Mouse (Mus musculus): ENCODE measurements around the gene Oxsm.

DNA sequence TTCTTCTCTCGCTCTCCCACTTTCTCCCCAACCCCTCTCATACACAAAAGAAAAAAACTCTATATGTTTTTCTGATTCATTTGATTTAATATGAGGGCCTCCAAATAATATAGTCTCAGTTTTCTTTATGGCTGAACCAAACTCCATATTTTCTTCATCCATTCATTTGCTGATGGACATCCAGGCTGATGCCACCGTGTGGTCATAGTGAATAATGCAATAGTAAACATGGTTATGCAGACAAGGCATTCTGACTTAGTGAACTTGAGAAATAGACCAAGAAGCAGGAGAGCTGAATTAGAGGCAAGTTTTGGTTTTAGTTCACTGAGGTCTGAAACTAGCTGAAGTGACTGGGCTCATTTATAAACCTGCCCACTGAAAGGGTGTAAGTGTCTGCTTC, 30.6 kb downstream of the Oxsm start:
- TF ChIP-seq CTCF (IDR thresholded peaks at IDR 0.05; ENCODE audit: insufficient read depth, low read depth, low read length) (no peak), POLR2A (IDR thresholded peaks at IDR 0.05; ENCODE audit: insufficient read depth, low read depth, low read length) (no peak)

Measured in olfactory bulb, adult 2 months (tissue).